Mouse (Mus musculus): ENCODE measurements around the gene Ttc9.

Gene Ttc9

GRCm38 (mm10) chr12:81657321-81657720, 26.3 kb downstream of the Ttc9 start:
- DNase-seq (ENCODE audit: extremely low spot score, low read depth, low spot score): no peak

- DNase-seq (ENCODE audit: extremely low spot score, low read depth, low spot score): no peak
Observed at GRCm38 (mm10) chr12:81658086-81658485, 27.0 kb downstream of the Ttc9 start.

GRCm38 (mm10) chr12:81662076-81662475, 31.0 kb downstream of the Ttc9 start:
- no peak for DNase-seq (ENCODE audit: extremely low spot score, low read depth, low spot score)

GRCm38 (mm10) chr12:81663116-81663515, 32.1 kb downstream of the Ttc9 start:
- DNase-seq (ENCODE audit: extremely low spot score, low read depth, low spot score): no peak

GRCm38 (mm10) chr12:81663906-81664305, 32.9 kb downstream of the Ttc9 start:
- DNase-seq (ENCODE audit: extremely low spot score, low read depth, low spot score): no peak

- DNase-seq (ENCODE audit: extremely low spot score, low read depth, low spot score): no peak
Observed at GRCm38 (mm10) chr12:81668406-81668805, 37.4 kb downstream of the Ttc9 start.

- no peak for DNase-seq (ENCODE audit: extremely low spot score, low read depth, low spot score)
Observed at GRCm38 (mm10) chr12:81675557-81675956, 44.5 kb downstream of the Ttc9 start.

GRCm38 (mm10) chr12:81679807-81680529, 48.9 kb downstream of the Ttc9 start:
- DNase-seq (ENCODE audit: extremely low spot score, low read depth, low spot score): no peak

- no peak for DNase-seq (ENCODE audit: extremely low spot score, low read depth, low spot score)
Observed at GRCm38 (mm10) chr12:81683395-81683794, 52.3 kb downstream of the Ttc9 start.

- no peak for DNase-seq (ENCODE audit: extremely low spot score, low read depth, low spot score)
Observed at GRCm38 (mm10) chr12:81684096-81684495, 53.0 kb downstream of the Ttc9 start.

GRCm38 (mm10) chr12:81685981-81686380, 54.9 kb downstream of the Ttc9 start:
- no peak for DNase-seq (ENCODE audit: extremely low spot score, low read depth, low spot score)

- no peak for DNase-seq (ENCODE audit: extremely low spot score, low read depth, low spot score)
Observed at GRCm38 (mm10) chr12:81686406-81687117, 55.5 kb downstream of the Ttc9 start.

- DNase-seq (ENCODE audit: extremely low spot score, low read depth, low spot score): no peak
Observed at GRCm38 (mm10) chr12:81687873-81688272, 56.8 kb downstream of the Ttc9 start.

- DNase-seq (ENCODE audit: extremely low spot score, low read depth, low spot score): no peak
Observed at GRCm38 (mm10) chr12:81688537-81688936, 57.5 kb downstream of the Ttc9 start.

- no peak for DNase-seq (ENCODE audit: extremely low spot score, low read depth, low spot score)
Observed at GRCm38 (mm10) chr12:81689505-81690056, 58.5 kb downstream of the Ttc9 start.

GRCm38 (mm10) chr12:81690111-81690510, 59.1 kb downstream of the Ttc9 start:
- no peak for DNase-seq (ENCODE audit: extremely low spot score, low read depth, low spot score)

GRCm38 (mm10) chr12:81690751-81691150, 59.7 kb downstream of the Ttc9 start:
- no peak for DNase-seq (ENCODE audit: extremely low spot score, low read depth, low spot score)

- DNase-seq (ENCODE audit: extremely low spot score, low read depth, low spot score): no peak
Observed at GRCm38 (mm10) chr12:81691177-81691730, 60.2 kb downstream of the Ttc9 start.

GRCm38 (mm10) chr12:81698011-81698410, 67.0 kb downstream of the Ttc9 start:
- no peak for DNase-seq (ENCODE audit: extremely low spot score, low read depth, low spot score)

- no peak for DNase-seq (ENCODE audit: extremely low spot score, low read depth, low spot score)
Observed at GRCm38 (mm10) chr12:81702903-81703302, 71.9 kb downstream of the Ttc9 start.

- no peak for DNase-seq (ENCODE audit: extremely low spot score, low read depth, low spot score)
Observed at GRCm38 (mm10) chr12:81712618-81713017, 81.6 kb downstream of the Ttc9 start.
